Mouse (Mus musculus) urinary bladder, postnatal 14 days (tissue): Measurements from ENCODE around the gene Olfr76.
"Not testable (repeated sequence)": the region's sequence is repeated elsewhere in the genome, so short reads cannot be mapped to it uniquely, and the experiment has no call there.

Experiments used
- DNase-seq: peaks from one replicate; pipeline ENCODE4 v3.0.0; 2021; ENCODE audit warnings: low spot score

The Olfr76 gene

GRCm38 (mm10) chr19:12123103-12123502 lies at the start of gene Olfr76:
Gene Olfr76, minus strand, starts transcription at chr19:12123203.
- DNase-seq, result no peak

- DNase-seq, result not testable (repeated sequence)
Measured at GRCm38 (mm10) chr19:12170062-12170599, 47.1 kb upstream of the Olfr76 start, which contains the start of gene Olfr1555-ps1. Gene Olfr1555-ps1, minus strand, starts transcription at chr19:12170112.

DNA sequence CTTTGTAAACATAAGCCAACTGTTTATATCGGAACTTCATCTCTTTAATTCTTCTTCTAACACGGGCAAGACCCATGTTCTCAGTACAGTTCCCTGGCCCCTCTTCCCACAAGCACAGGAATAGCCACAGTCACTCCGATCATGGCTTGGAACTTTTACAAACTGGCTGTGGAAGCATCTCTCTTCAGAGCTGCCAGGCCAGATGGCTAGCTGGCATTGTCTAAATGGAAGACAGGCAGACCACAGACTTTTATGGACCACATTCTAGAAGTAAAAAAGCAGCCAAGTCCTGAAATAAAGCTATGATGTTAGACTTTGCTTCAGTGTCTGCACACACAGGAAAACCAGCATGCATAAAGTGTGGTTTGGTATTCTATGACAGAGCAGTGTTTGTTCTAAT lies 22.4 kb upstream of the Olfr76 start:
- DNase-seq, result no peak

DNA sequence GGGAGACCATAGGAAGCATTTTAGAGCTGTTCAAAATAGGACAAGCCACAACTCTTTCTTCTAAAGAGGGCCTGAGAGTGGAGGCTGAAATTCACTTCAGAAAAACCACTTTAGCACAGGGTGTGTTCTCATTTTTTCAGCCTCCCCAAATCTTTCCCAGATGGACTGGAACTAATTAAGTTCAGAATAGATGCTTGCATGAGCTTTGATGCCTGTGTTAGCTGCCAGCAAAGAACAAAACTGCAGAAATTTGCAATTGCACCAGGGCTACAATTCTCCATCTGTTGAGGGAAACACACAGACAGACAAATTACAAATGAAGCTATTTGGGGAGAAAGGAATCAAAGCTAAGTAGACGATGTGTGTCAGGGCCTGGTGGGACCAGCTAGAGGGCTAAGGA lies 20.4 kb upstream of the Olfr76 start:
- no peak for DNase-seq

GRCm38 (mm10) chr19:12134289-12134688 lies 11.3 kb upstream of the Olfr76 start:
- peak; percentile 4 for DNase-seq

GRCm38 (mm10) chr19:12116464-12116863 lies 6.5 kb downstream of the Olfr76 start:
- DNase-seq, result no peak

DNA sequence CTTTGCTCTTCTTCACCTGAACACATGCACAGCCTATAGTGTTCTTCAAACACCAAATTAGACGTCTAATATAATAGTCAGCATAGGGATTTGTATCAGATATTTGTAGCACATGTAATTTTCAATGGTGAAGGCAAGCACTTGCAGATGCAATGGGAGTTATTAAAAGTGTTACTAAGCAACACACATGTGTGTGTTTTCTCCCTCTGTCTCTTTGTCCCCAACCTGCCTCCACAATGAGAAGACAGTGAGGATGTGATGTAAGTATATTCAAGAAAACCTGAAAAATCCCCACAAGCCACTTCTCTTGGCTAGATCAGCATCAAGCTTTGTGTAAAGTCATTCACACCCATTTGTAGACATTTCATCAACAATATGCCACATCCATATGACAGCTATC lies 7.2 kb downstream of the Olfr76 start, which contains the start of gene Olfr1428:
Gene Olfr1428 (minus strand): TSS at position 101 of the 400 bp plus-strand sequence.
- no peak for DNase-seq

GRCm38 (mm10) chr19:12113807-12114206 lies 9.2 kb downstream of the Olfr76 start:
- no peak for DNase-seq

- DNase-seq, result no peak
Measured at GRCm38 (mm10) chr19:12104541-12104940, 18.5 kb downstream of the Olfr76 start.

GRCm38 (mm10) chr19:12103234-12103633 lies 19.8 kb downstream of the Olfr76 start, which contains the start of gene Olfr1427:
Gene Olfr1427, minus strand, starts transcription at chr19:12103334.
- DNase-seq, result no peak

DNA sequence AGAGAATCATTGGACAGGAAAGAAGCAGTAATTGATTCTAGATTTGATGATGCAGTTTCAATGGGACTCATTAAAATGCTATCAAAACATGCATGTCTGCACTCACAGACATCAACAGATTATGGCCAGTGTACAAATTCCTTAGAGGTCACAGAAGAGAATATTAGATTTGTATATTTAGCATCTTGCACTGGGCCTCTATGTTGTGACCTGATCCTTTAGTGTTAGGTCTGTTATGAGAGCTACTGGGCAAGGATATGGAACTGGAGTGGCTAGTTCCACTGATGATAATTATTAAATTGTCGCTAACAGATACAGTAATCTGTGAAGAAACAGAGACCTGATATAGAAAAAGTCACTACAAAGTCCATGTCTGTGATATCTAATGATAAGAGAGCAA lies 31.1 kb downstream of the Olfr76 start, which contains the start of gene Olfr1426:
Gene Olfr1426 (minus strand): TSS at position 101 of the 400 bp plus-strand sequence.
- no peak for DNase-seq

GRCm38 (mm10) chr19:12077631-12078030 lies 45.4 kb downstream of the Olfr76 start, which contains the start of gene Olfr1425:
Gene Olfr1425, minus strand, starts transcription at chr19:12077731.
- DNase-seq, result not testable (repeated sequence)

GRCm38 (mm10) chr19:12069546-12069945 lies 53.5 kb downstream of the Olfr76 start:
- DNase-seq, result not testable (repeated sequence)
